Mouse (Mus musculus) kidney, adult 2 months (tissue): ENCODE measurements around the gene Tmem141.

ENCODE experiments used
- CTCF ChIP-seq: fragments of 200-500 bp; conservative IDR thresholded peaks from 2 replicates; pipeline ENCODE4 v1.5.1; 2011; ENCODE audit warnings: low read depth, mild to moderate bottlenecking, control low read depth, low read length, moderate library complexity, mixed read lengths; ENCODE audit not compliant: insufficient read depth, insufficient read length
- POLR2A ChIP-seq: fragments of 200-500 bp; IDR thresholded peaks from one replicate; pipeline ENCODE4 v1.6.1; 2011; ENCODE audit warnings: low read depth, low read length, control low read depth

DNA sequence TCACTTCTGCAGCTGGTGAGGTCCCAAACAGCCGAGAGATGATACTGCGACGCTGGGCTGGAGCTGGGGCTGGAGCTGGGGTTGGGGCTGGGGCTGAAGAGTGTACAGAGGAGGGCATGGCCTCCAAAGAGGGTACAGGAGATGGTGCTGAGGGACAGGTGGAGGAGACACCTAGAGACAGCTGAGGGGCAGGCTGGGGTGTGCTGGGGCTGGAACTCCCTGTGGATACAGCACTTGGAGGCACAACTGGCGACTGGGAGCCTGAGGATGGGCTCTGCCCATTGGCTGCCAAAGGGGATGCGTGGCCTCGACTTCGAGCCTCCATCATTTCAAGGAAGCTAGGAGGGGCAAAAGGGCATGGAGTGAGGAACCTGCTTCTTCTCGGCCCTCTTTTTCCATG is 34.5 kb downstream of the Tmem141 start:
- TF ChIP-seq CTCF: no peak
- no peak for TF ChIP-seq POLR2A
